Mouse (Mus musculus) R1 (cell line): ENCODE results near the gene Add1.

ENCODE experiments used
- DNase-seq: peaks from one replicate; pipeline ENCODE4 v3.0.0-alpha.2; 2018; ENCODE audit warnings: low read depth, low spot score

The Add1 gene

GRCm38 (mm10) chr5:34670280-34670679 lies 96.8 kb downstream of the Add1 start:
- peak; percentile 59 for DNase-seq
